Mouse (Mus musculus) hindbrain, embryonic 13.5 days (tissue): ENCODE results near the gene Mtf1. TPM values are rescaled to one million over a fixed set of nuclear protein-coding genes. Genes with fewer than 3 reads are reported as not detected.

Experiments used
- ATAC-seq: fragments of 200-750 bp; cut with Nextera tagmentation; 2 replicates; pipeline ENCODE4 v1.8.0; 2017; ENCODE audit warnings: moderate TSS enrichment; ENCODE audit not compliant: low FRiP score
- H3K27ac ChIP-seq: fragments of 300-500 bp; sonication (generic); 2 replicates; pipeline ENCODE4 v1.5.1; 2015; ENCODE audit warnings: inconsistent platforms, mild to moderate bottlenecking, moderate library complexity
- H3K27me3 ChIP-seq: fragments of 300-500 bp; sonication (generic); 2 replicates; pipeline ENCODE4 v1.6.1; 2015; ENCODE audit warnings: mild to moderate bottlenecking, inconsistent platforms
- H3K36me3 ChIP-seq: fragments of 300-500 bp; sonication (generic); 2 replicates; pipeline ENCODE4 v1.6.1; 2015; ENCODE audit warnings: mild to moderate bottlenecking, inconsistent platforms
- H3K4me1 ChIP-seq: fragments of 300-500 bp; sonication (generic); replicated peaks from 2 replicates; pipeline ENCODE4 v1.6.1; 2015; ENCODE audit warnings: inconsistent platforms
- H3K4me2 ChIP-seq: fragments of 300-500 bp; sonication (generic); 2 replicates; pipeline ENCODE4 v1.6.1; 2015; ENCODE audit warnings: inconsistent platforms, mild to moderate bottlenecking, moderate library complexity
- H3K4me3 ChIP-seq: fragments of 300-500 bp; sonication (generic); 2 replicates; pipeline ENCODE4 v1.5.1; 2015; ENCODE audit warnings: mild to moderate bottlenecking, inconsistent platforms
- H3K9ac ChIP-seq: fragments of 300-500 bp; sonication (generic); 2 replicates; pipeline ENCODE4 v1.6.1; 2015; ENCODE audit warnings: mild to moderate bottlenecking, inconsistent platforms
- H3K9me3 ChIP-seq: fragments of 300-500 bp; sonication (generic); 2 replicates; pipeline ENCODE4 v1.6.1; 2016; ENCODE audit warnings: inconsistent platforms
- WGBS: fragments of 180-500 bp; shearing (Covaris S2); methylation state at CpG from one replicate; pipeline ENCODE4 v1.1.7; 2015; 5-methylcytosine and 5-hydroxymethylcytosine counted together
- polyA plus RNA-seq: library from polyadenylated mRNA; unstranded; fragments of >200 nt; fragmentation: Nextera tagmentation; extraction: Ambion mirVana; gene quantifications from 2 replicates; pipeline ENCODE4 v1.2.1, GENCODE M21; 2015

The Mtf1 gene
- polyA plus RNA-seq, 1 experiment from 2014 or later, result 13.5 TPM

DNA sequence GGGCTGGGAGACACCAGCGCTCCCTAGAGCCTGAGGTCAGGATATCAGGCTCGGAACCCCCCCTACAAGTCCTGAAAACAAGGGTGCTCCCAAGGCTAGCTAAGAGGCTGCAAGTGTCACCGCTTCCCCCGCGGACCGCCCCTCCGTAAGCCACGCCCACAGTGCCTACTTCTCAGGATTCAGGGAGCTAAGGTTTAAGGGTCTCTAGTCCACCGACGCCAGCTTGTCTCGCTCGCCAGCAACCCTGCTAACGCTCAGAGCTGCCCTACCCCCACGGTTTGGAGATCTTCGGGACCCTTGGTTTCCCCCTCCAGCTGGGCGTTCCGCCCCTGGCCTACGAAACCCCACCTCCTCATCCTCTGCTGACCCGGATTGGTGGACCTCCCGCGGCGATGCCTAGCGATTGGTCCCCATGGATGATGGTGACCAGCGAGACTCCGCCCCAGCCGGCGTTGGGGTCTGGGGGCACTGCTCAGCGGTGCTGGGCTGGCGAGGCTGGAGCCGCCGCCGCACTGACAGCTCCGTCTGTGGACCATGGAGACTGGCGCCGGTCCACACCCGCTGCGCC, 79.5 kb downstream of the Mtf1 start:
- H3K36me3 ChIP-seq, result no peaks in the 10 kb centered on the region

DNA sequence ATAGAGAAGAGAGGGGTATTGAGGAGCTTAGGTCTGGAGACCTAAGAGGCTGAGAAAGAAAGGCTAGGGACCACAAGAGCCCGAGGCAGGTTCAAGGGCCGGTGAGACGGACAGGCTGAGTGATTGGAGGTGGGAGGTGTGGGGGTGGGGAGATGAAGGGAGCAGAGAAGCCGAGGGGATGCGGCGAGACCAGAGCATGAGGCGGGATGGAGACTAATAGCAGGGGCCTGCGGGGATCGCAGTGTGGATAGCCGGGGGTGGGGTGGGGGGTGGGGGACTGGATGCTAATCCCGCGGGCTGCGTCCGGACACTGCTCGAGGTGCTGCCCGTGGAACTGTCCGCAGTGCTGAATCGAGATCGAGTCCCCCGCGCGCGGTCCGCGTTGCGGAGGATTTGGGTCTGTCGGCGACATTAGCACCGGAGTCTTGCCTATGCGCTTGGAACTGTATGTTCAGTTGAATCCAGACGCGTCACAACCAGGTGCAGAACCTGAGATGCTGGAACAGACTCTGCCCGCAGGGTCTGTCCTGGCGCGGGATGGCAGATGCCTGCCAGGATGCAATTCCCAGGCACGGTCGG, 80.3 kb downstream of the Mtf1 start:
- Histone ChIP-seq H3K9me3 (no peaks in the 10 kb centered on the region), H3K27me3 (peaks cover 64% of the 10 kb centered on the region), H3K4me2 (peak overlapping the region; percentile 66), H3K4me3 (peak overlapping the region; percentile 52), H3K9ac (peak overlapping the region; percentile 73), H3K27ac (peak overlapping the region; percentile 82), H3K4me1 (peaks cover 35% of the 10 kb centered on the region), H3K36me3 (no peaks in the 10 kb centered on the region)
- peak; percentile 23 for ATAC-seq
- WGBS, result 0% methylated on average over 37 of the region's 37 CpGs

More for the DNA sequence above, 79.5 kb downstream of the Mtf1 start:
- WGBS, result under 1% methylated on average over 37 of the region's 37 CpGs
- H3K27me3 ChIP-seq, result peaks cover 62% of the 10 kb centered on the region
- peak overlapping the region; percentile 66 for H3K4me2 ChIP-seq
- peak overlapping the region; percentile 52 for H3K4me3 ChIP-seq
- peaks cover 35% of the 10 kb centered on the region for H3K4me1 ChIP-seq
- H3K9ac ChIP-seq, result peak overlapping the region; percentile 73
- ATAC-seq, result peak; percentile 94
- no peaks in the 10 kb centered on the region for H3K9me3 ChIP-seq
- H3K27ac ChIP-seq, result peak overlapping the region; percentile 82

DNA sequence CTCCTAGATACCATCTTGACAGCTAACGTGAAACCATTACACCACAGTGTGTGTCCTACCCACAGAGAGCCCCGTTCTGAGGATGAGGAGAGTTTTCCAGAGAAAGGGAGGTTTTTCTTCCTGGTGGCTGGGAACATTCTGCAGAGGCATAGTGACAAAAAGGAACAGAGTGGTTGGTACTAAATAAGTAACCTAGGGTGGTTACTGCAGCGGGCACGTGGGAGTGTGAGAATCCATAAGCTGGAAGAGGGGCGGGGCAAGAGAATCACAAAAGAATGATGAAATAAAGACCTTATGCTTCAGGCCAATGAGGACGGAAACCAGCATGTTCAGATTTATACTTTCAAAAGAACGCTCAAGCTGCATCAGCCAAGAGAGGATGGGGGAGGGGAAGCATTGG, 86.8 kb downstream of the Mtf1 start:
- no peak for ATAC-seq

DNA sequence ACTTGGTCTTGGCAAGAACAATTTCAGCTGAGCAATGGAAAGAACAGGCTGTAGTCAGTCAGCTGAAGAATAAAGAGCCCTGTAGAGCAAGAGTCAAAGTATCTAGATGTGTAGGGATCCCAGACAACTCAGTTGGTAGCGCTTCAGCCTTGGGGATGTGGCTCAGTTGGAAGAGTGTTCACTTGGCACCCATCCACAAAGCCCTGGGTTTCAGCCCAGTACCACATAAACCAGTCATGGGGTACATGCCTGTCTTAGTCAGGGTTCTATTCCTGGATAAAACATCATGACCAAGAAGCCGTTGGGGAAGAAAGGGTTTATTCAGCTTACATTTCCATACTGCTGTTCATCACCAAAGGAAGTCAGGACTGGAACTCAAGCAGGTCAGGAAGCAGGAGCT, 88.0 kb downstream of the Mtf1 start:
- no peak for ATAC-seq
- Histone ChIP-seq H3K9me3 (no peaks in the 10 kb centered on the region), H3K27me3 (peaks cover 65% of the 10 kb centered on the region), H3K9ac (no peak overlapping the region), H3K27ac (no peak overlapping the region), H3K4me1 (peaks cover 15% of the 10 kb centered on the region), H3K4me3 (no peak overlapping the region), H3K4me2 (no peak overlapping the region), H3K36me3 (no peaks in the 10 kb centered on the region)
- WGBS, result 83% methylated on average over 2 of the region's 2 CpGs

More for the DNA sequence above, 86.8 kb downstream of the Mtf1 start:
- H3K9ac ChIP-seq, result no peak overlapping the region
- 72% methylated on average over 7 of the region's 7 CpGs for WGBS
- H3K4me3 ChIP-seq, result no peak overlapping the region
- no peak overlapping the region for H3K4me2 ChIP-seq
- no peak overlapping the region for H3K27ac ChIP-seq
- no peaks in the 10 kb centered on the region for H3K9me3 ChIP-seq
- peaks cover 62% of the 10 kb centered on the region for H3K27me3 ChIP-seq
- H3K36me3 ChIP-seq, result no peaks in the 10 kb centered on the region
- peaks cover 4% of the 10 kb centered on the region for H3K4me1 ChIP-seq

DNA sequence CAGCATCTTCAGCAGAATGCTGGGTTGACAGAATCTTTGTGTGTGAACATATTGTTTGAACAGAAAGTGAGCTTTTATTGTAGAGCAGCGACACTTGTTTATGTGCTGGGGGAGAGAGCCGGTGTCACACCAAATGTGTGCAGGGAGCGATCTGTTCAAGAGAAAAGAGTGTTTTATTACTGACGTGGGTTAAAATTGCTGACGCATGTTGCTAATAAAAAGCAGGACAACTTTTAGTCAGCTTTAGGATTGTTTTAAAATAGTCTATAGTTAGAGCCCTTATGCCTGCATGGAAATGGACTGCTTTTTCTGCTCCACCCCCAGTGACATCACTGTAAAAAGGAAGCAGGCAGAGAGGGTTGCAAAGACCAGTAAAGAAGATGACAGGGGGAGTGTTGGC, 88.9 kb downstream of the Mtf1 start:
- WGBS, result 79% methylated on average over 5 of the region's 5 CpGs
- H3K36me3 ChIP-seq, result no peaks in the 10 kb centered on the region
- H3K4me1 ChIP-seq, result peaks cover 19% of the 10 kb centered on the region

DNA sequence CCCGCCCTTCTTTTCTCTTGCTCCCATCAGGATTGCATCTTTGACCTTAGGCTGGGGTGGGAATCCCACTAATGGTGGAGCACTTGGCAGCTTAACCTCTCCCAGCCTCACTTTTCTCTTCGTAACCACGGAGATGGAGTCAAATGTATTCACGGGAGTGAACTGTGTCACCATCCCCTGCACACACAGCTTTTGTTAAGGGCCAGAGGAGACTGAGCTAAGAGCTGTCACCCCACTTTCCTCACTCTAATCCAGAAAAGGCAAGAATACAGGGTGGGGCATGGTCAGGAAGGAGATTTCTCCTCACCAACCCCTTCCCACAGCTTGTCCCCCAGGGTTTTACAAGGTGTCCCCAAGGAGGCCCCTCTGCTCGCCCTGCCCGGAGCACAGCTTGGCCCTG, 91.9 kb downstream of the Mtf1 start:
- Histone ChIP-seq H3K4me1 (peaks cover 26% of the 10 kb centered on the region), H3K9ac (peak overlapping the region; percentile 74), H3K27me3 (peaks cover 67% of the 10 kb centered on the region), H3K4me2 (peak overlapping the region; percentile 68), H3K9me3 (no peaks in the 10 kb centered on the region), H3K4me3 (peak overlapping the region; percentile 50), H3K27ac (no peak overlapping the region), H3K36me3 (no peaks in the 10 kb centered on the region)
- 20% methylated on average over 6 of the region's 6 CpGs for WGBS
- 0 out of 2 replicates have a peak, but pooled peaks have one; percentile 11 for ATAC-seq

More for the DNA sequence above, 88.9 kb downstream of the Mtf1 start:
- H3K27me3 ChIP-seq, result peaks cover 67% of the 10 kb centered on the region
- H3K27ac ChIP-seq, result no peak overlapping the region
- H3K4me3 ChIP-seq, result no peak overlapping the region
- no peak for ATAC-seq
- no peak overlapping the region for H3K9ac ChIP-seq
- H3K9me3 ChIP-seq, result no peaks in the 10 kb centered on the region
- H3K4me2 ChIP-seq, result no peak overlapping the region

DNA sequence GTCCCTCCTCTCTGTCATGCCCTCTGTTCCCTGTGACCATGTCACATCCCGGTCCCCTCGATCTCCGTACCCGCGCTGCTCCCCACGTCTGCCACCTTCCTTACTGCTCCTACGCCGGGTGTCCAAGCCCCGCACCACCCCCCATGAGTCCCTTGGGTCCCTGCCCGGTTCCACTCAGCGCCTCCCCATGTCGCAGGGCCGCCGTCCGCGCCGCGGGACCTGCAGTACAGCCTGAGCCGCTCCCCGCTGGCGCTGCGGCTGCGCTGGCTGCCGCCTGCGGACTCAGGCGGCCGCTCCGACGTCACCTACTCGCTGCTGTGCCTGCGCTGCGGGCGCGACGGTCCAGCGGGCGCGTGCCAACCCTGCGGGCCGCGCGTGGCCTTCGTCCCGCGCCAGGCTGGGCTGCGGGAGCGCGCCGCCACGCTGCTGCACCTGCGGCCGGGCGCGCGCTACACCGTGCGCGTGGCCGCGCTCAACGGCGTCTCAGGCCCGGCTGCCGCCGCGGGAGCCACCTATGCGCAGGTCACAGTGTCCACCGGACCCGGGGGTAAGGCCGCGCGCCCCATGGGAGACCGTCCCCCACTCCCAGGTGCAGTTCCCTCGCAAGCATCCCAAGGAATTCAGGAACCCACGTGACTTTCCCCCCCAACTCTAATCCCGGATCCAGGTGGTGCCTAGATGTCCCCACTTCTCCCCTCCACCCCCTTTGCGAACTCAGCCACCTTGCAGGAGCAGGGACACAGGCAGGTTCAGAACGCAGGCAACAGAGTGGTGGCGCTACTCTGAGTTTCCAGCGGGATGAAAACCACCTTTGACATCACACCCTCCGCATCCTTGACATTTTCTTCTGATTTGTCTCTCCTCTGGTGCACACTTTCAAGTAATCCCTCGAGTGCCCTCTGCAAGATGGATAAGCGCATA, 92.9 kb downstream of the Mtf1 start:
- H3K4me1 ChIP-seq, result peaks cover 36% of the 10 kb centered on the region
- no peaks in the 10 kb centered on the region for H3K9me3 ChIP-seq
- H3K4me2 ChIP-seq, result peak overlapping the region; percentile 68
- 1% methylated on average over 83 of the region's 83 CpGs for WGBS
- peak; percentile 73 for ATAC-seq
- peaks cover 67% of the 10 kb centered on the region for H3K27me3 ChIP-seq
- H3K4me3 ChIP-seq, result peak overlapping the region; percentile 50
- no peaks in the 10 kb centered on the region for H3K36me3 ChIP-seq
- H3K9ac ChIP-seq, result peak overlapping the region; percentile 74
- peak overlapping the region; percentile 55; the same call in 1 of the 2 replicates for H3K27ac ChIP-seq

DNA sequence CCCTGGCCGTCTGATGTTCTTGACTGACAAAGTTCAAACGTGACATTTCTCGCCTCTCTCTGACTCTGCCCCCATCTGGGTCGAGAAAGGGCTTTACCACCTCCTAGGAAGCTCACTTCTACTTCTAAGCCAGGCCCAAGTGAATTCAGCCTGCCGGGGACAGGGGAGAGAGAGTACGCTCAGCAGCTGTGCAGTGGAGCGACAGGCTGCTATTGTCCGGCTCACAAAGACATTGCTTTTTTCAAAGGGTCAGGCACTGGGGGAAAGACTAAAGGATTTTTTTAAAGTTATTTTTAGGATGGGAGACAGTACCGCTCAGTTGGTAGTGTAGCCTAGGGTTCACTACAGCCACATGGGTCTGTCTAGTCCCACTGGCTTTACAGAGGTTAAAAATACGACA, 96.5 kb downstream of the Mtf1 start:
- whole genome bisulfite sequencing, result 18% methylated on average over 10 of the region's 10 CpGs
- H3K4me1 ChIP-seq, result peaks cover 42% of the 10 kb centered on the region
- H3K27me3 ChIP-seq, result peaks cover 37% of the 10 kb centered on the region
- H3K9ac ChIP-seq, result no peak overlapping the region
- H3K4me3 ChIP-seq, result no peak overlapping the region
- no peak overlapping the region for H3K4me2 ChIP-seq
- H3K36me3 ChIP-seq, result no peaks in the 10 kb centered on the region
- ATAC-seq, result no peak
- H3K27ac ChIP-seq, result no peak overlapping the region
- H3K9me3 ChIP-seq, result no peaks in the 10 kb centered on the region

Other genes starting within 250 kb of the Mtf1 start
- gene 3100002H09Rik, start 191.3 kb upstream of the Mtf1 start, polyA plus RNA-seq, result 1.00 TPM in 1 of 2 replicates, not detected in the other
- 9.5 and 11.4 TPM in 2 replicates for gene Pou3f1, start 145.3 kb upstream of the Mtf1 start, polyA plus RNA-seq
- gene Utp11, start 108.5 kb upstream of the Mtf1 start, polyA plus RNA-seq, result 45.1 and 47.9 TPM in 2 replicates
- 2.7 and 2.9 TPM in 2 replicates for gene Fhl3, start 101.4 kb upstream of the Mtf1 start, polyA plus RNA-seq
- gene Sf3a3, start 87.3 kb upstream of the Mtf1 start, polyA plus RNA-seq, result 112 and 119 TPM in 2 replicates
- 22.1 and 24.5 TPM in 2 replicates for gene Inpp5b, start 60.3 kb upstream of the Mtf1 start, polyA plus RNA-seq
- 40.5 and 41.1 TPM in 2 replicates for gene Yrdc, start 48.6 kb downstream of the Mtf1 start, polyA plus RNA-seq
- 77.8 and 84.4 TPM in 2 replicates for gene 1110065P20Rik, start 49.1 kb downstream of the Mtf1 start, polyA plus RNA-seq
- gene Maneal, start 60.1 kb downstream of the Mtf1 start, polyA plus RNA-seq, result 8.1 and 8.8 TPM in 2 replicates
- 5.4 and 6.2 TPM in 2 replicates for gene Epha10, start 78.8 kb downstream of the Mtf1 start, polyA plus RNA-seq
- 13.1 and 15.9 TPM in 2 replicates for gene 9930104L06Rik, start 134.9 kb downstream of the Mtf1 start, polyA plus RNA-seq
- gene Cdca8, start 137.2 kb downstream of the Mtf1 start, polyA plus RNA-seq, result 37.2 and 44.6 TPM in 2 replicates
- 2.5 and 4.1 TPM in 2 replicates for gene Rspo1, start 184.3 kb downstream of the Mtf1 start, polyA plus RNA-seq
- gene Gnl2, start 214.5 kb downstream of the Mtf1 start, polyA plus RNA-seq, result 90.6 and 95.9 TPM in 2 replicates